In the genomic region with DNA sequence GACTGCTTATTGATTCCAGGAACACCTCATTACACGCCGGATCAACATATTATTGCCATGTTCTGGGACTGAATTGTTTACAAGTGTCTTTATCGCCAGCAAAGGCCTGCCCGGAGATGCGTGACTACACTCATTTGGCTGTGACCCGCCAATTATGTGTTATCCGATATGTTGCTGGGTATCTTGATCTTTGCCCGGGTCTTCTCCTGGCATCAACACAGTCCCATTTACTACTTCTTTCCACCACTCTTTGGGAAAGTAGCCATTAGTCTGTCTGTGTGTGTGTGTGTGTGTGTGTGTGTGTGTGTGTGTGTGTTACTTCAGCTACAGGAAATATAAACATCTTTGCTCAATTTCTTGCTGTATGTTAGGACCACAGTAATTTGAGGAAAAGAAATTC, we compare ENCODE assay signal across 13 mouse cellular contexts. TPM values are rescaled to one million over a fixed set of nuclear protein-coding genes. Genes with fewer than 3 reads are reported as not detected.
DNase-seq lines count a peak whose midpoint lies in the region; ATAC-seq lines count a peak whose summit lies in the region.
"Had no signal": no experiment of that assay in that cellular context is flagged by ENCODE, and none has a peak within 500 bp of the region (broad histone marks: within the 10 kb centered on the region; RNA-seq: fewer than 3 reads in every experiment).

No protein-coding gene starts in this region.

- no peak for DNase-seq in neural tube, embryonic 11.5 days (ENCODE audit: low spot score)
- DNase-seq in neural tube, embryonic 10.5 days (ENCODE audit: extremely low spot score, low spot score) = no peak
- DNase-seq in urinary bladder, postnatal 14 days (ENCODE audit: low spot score) = no peak
- DNase-seq in testis, postnatal 14 days (ENCODE audit: low spot score) = no peak
- DNase-seq: B cell, adult 2 months; cerebellum, postnatal 36 days; heart, postnatal 10 days had no signal

- WGBS in heart, embryonic 13.5 days = 61% methylated on average over 8 of the region's 8 CpGs
- WGBS in heart, embryonic 11.5 days (ENCODE audit: insufficient replicate concordance) = 62% methylated on average over 8 of the region's 8 CpGs
- WGBS in neural tube, embryonic 11.5 days = 62% methylated on average over 8 of the region's 8 CpGs
- WGBS in hindbrain, embryonic 13.5 days = 33% methylated on average over 8 of the region's 8 CpGs
- WGBS in neural tube, embryonic 14.5 days = 30% methylated on average over 8 of the region's 8 CpGs

- ATAC-seq in heart, embryonic 13.5 days (ENCODE audit: extremely low read depth, insufficient number of reproducible peaks, low FRiP score, low TSS enrichment) = no peak
- ATAC-seq in heart, embryonic 11.5 days (replicated peaks; ENCODE audit: insufficient number of reproducible peaks, low FRiP score, low TSS enrichment) = no peak
- no peak for ATAC-seq in neural tube, embryonic 11.5 days (ENCODE audit: insufficient read depth, low FRiP score, low TSS enrichment)
- ATAC-seq in hindbrain, embryonic 13.5 days (ENCODE audit: low FRiP score) = no peak; the same call in 1 of the 2 replicates
- peak; percentile 38; the same call in 1 of the 2 replicates for ATAC-seq in neural tube, embryonic 14.5 days (ENCODE audit: low read depth)
- ATAC-seq: intestine, embryonic 15.5 days had no signal

- H3K4me3 ChIP-seq in heart, embryonic 13.5 days = no peak overlapping the region
- H3K4me3 ChIP-seq in heart, embryonic 11.5 days (ENCODE audit: low read depth, low read length) = no peak overlapping the region
- no peak overlapping the region for H3K4me3 ChIP-seq in neural tube, embryonic 11.5 days (ENCODE audit: low read depth, low read length)
- no peak overlapping the region for H3K4me3 ChIP-seq in hindbrain, embryonic 13.5 days
- H3K4me3 ChIP-seq in neural tube, embryonic 14.5 days (ENCODE audit: low read depth, low read length) = no peak overlapping the region
- H3K4me3 ChIP-seq: intestine, embryonic 15.5 days; layer of hippocampus, adult 2 months had no signal

- H3K36me3 ChIP-seq in heart, embryonic 13.5 days = no peaks in the 10 kb centered on the region
- no peaks in the 10 kb centered on the region for H3K36me3 ChIP-seq in heart, embryonic 11.5 days (ENCODE audit: control insufficient read depth, insufficient read depth, low read length)
- H3K36me3 ChIP-seq in neural tube, embryonic 11.5 days (ENCODE audit: control insufficient read depth, insufficient read depth, low read length) = no peaks in the 10 kb centered on the region
- H3K36me3 ChIP-seq in hindbrain, embryonic 13.5 days = no peaks in the 10 kb centered on the region
- no peaks in the 10 kb centered on the region for H3K36me3 ChIP-seq in neural tube, embryonic 14.5 days (ENCODE audit: control insufficient read depth, insufficient read depth, low read length)
- H3K36me3 ChIP-seq: intestine, embryonic 15.5 days had no signal

- H3K9me3 ChIP-seq in heart, embryonic 13.5 days = no peaks in the 10 kb centered on the region
- no peaks in the 10 kb centered on the region for H3K9me3 ChIP-seq in heart, embryonic 11.5 days (replicated peaks; ENCODE audit: control insufficient read depth, low read length)
- no peaks in the 10 kb centered on the region for H3K9me3 ChIP-seq in neural tube, embryonic 11.5 days (ENCODE audit: control insufficient read depth, low read length)
- no peaks in the 10 kb centered on the region for H3K9me3 ChIP-seq in hindbrain, embryonic 13.5 days
- no peaks in the 10 kb centered on the region for H3K9me3 ChIP-seq in neural tube, embryonic 14.5 days (ENCODE audit: control insufficient read depth, low read length)
- H3K9me3 ChIP-seq: intestine, embryonic 15.5 days had no signal

- H3K4me2 ChIP-seq in heart, embryonic 13.5 days = peak overlapping the region; percentile 50
- H3K4me2 ChIP-seq in heart, embryonic 11.5 days = no peak overlapping the region
- peak overlapping the region; percentile 9; the same call in 1 of the 2 replicates for H3K4me2 ChIP-seq in neural tube, embryonic 11.5 days (ENCODE audit: low read depth)
- H3K4me2 ChIP-seq in hindbrain, embryonic 13.5 days = peak overlapping the region; percentile 19; the same call in 1 of the 2 replicates
- H3K4me2 ChIP-seq in neural tube, embryonic 14.5 days (ENCODE audit: low read depth, low read length) = no peak overlapping the region
- H3K4me2 ChIP-seq: intestine, embryonic 15.5 days had no signal

- H3K9ac ChIP-seq in heart, embryonic 13.5 days = no peak overlapping the region
- H3K9ac ChIP-seq in heart, embryonic 11.5 days (ENCODE audit: low read depth, low read length) = no peak overlapping the region
- H3K9ac ChIP-seq in neural tube, embryonic 11.5 days (ENCODE audit: low read length) = no peak overlapping the region
- 0 out of 2 replicates have a peak overlapping the region, but pooled peaks have one; percentile 14 for H3K9ac ChIP-seq in hindbrain, embryonic 13.5 days
- H3K9ac ChIP-seq in neural tube, embryonic 14.5 days (replicated peaks; ENCODE audit: low read depth, low read length) = no peak overlapping the region
- H3K9ac ChIP-seq: intestine, embryonic 15.5 days had no signal

- H3K4me1 ChIP-seq in heart, embryonic 13.5 days = peaks cover 12% of the 10 kb centered on the region
- H3K4me1 ChIP-seq in heart, embryonic 11.5 days (ENCODE audit: control insufficient read depth, insufficient read depth, low read length) = no peaks in the 10 kb centered on the region; the same call in 1 of the 2 replicates
- 0 out of 2 replicates have a peak, but pooled peaks cover 3% of the 10 kb centered on the region for H3K4me1 ChIP-seq in neural tube, embryonic 11.5 days (ENCODE audit: control insufficient read depth, insufficient read depth, low read length)
- peaks cover 11% of the 10 kb centered on the region for H3K4me1 ChIP-seq in hindbrain, embryonic 13.5 days (replicated peaks)
- H3K4me1 ChIP-seq in neural tube, embryonic 14.5 days (ENCODE audit: control insufficient read depth, insufficient read depth, low read length) = peaks cover 5% of the 10 kb centered on the region; the same call in 1 of the 2 replicates
- H3K4me1 ChIP-seq: intestine, embryonic 15.5 days had no signal

- H3K27me3 ChIP-seq in heart, embryonic 13.5 days (replicated peaks) = peaks cover 33% of the 10 kb centered on the region
- H3K27me3 ChIP-seq in heart, embryonic 11.5 days (ENCODE audit: control insufficient read depth, insufficient read depth, low read length) = peaks cover 6% of the 10 kb centered on the region; the same call in 1 of the 2 replicates
- H3K27me3 ChIP-seq in neural tube, embryonic 11.5 days (ENCODE audit: control insufficient read depth, insufficient read depth, low read length) = peaks cover 11% of the 10 kb centered on the region; the same call in 1 of the 2 replicates
- peaks cover 52% of the 10 kb centered on the region for H3K27me3 ChIP-seq in hindbrain, embryonic 13.5 days
- 0 out of 2 replicates have a peak, but pooled peaks cover 2% of the 10 kb centered on the region for H3K27me3 ChIP-seq in neural tube, embryonic 14.5 days (ENCODE audit: control insufficient read depth, insufficient read depth, low read length)

- no peak overlapping the region for H3K27ac ChIP-seq in heart, embryonic 13.5 days (replicated peaks)
- no peak overlapping the region for H3K27ac ChIP-seq in heart, embryonic 11.5 days (ENCODE audit: low read depth, low read length)
- no peak overlapping the region for H3K27ac ChIP-seq in neural tube, embryonic 11.5 days (ENCODE audit: low read depth, low read length)
- H3K27ac ChIP-seq in hindbrain, embryonic 13.5 days = no peak overlapping the region
- H3K27ac ChIP-seq in neural tube, embryonic 14.5 days (ENCODE audit: low read depth, low read length) = no peak overlapping the region
- H3K27ac ChIP-seq: intestine, embryonic 15.5 days; layer of hippocampus, adult 2 months had no signal

RNA-seq across cellular contexts. Expression of a gene that starts 31.6 kb away (rescaled TPM):
- 21.5 and 25.2 TPM in 2 replicates for polyA plus RNA-seq in heart, embryonic 13.5 days (2015; fragmentation: Nextera tagmentation; extraction: Ambion mirVana)
- 20.9 and 22.1 TPM in 2 replicates for polyA plus RNA-seq in heart, embryonic 11.5 days (2014; fragmentation: Nextera tagmentation; extraction: Ambion mirVana)
- 29.3 and 31.0 TPM in 2 replicates for polyA plus RNA-seq in neural tube, embryonic 11.5 days (2014; fragmentation: Nextera tagmentation; extraction: Ambion mirVana)
- polyA plus RNA-seq in hindbrain, embryonic 13.5 days (2015; fragmentation: Nextera tagmentation; extraction: Ambion mirVana) = 28.3 and 28.8 TPM in 2 replicates
- 28.7 and 31.3 TPM in 2 replicates for polyA plus RNA-seq in neural tube, embryonic 14.5 days (2014; fragmentation: Nextera tagmentation; extraction: Ambion mirVana)

Comparison
In these comparisons a context has a peak if more than half of its experiments do, and no peak if none do; other contexts are left out.
1. H3K4me2 ChIP-seq: peak in heart, embryonic 13.5 days (single experiment), neural tube, embryonic 11.5 days (single experiment) and hindbrain, embryonic 13.5 days (single experiment); none in heart, embryonic 11.5 days (single experiment) and neural tube, embryonic 14.5 days (single experiment).